Mouse (Mus musculus): ENCODE results near the gene Olfr1424.
"Not testable (repeated sequence)": the region's sequence is repeated elsewhere in the genome, so short reads cannot be mapped to it uniquely, and the experiment has no call there.

Olfr1424 gene

DNA sequence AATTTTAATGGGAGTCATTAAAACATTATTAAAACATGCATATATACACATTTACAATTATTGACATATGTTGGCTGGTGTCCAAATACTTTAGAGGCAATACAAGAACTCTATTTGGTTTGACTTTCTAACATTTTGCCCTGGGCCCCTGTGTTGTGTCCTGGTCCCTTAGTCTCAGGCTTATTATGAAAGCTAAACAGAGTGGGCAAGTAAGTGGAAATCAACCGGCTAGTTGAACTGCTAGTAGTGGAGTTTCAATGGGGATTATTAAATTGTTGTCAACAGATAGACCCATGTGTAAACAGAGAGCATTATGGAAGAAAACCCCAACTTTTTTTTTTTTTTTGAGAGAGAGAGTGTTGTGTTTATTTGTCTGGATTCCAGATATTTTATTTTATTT is at the start of gene Olfr1424:
Gene Olfr1424, minus strand, starts transcription at position 101 of the 400 bp plus-strand sequence.
- CTCF ChIA-PET: not testable (repeated sequence)

GRCm38 (mm10) chr19:12104541-12104940 is 42.1 kb upstream of the Olfr1424 start:
- CTCF ChIA-PET: no interaction called here

DNA sequence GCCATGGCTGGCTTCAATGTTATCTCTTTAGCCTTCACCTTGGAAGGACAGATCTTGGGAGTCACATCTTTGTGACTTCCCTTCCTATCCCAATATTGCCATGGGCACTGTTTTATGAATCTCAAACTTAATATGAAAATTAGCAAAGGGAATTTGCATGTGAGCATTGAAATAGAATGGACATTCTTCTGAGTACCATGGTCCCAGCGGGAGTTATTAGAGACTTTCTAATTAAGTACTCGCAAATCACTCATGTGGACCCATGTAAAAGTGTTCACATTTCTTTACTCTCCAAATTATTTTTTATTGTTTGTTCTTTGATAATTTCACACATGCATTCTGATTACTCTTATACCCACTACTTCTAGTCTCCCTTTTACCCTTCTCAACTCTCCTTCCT is 40.8 kb upstream of the Olfr1424 start, which contains the start of gene Olfr1427:
Gene Olfr1427, minus strand, starts transcription at position 101 of the 400 bp plus-strand sequence.
- CTCF ChIA-PET: no interaction called here

GRCm38 (mm10) chr19:12091913-12092312 is 29.4 kb upstream of the Olfr1424 start, which contains the start of gene Olfr1426:
Olfr1426 (minus strand) TSS chr19:12092013.
- CTCF ChIA-PET: interaction anchor here (0.7 kb wide), 1 partner anchor 648 kb away, joined by 4 read pairs; no protein-coding TSS in a partner anchor

GRCm38 (mm10) chr19:12077631-12078030 is 15.1 kb upstream of the Olfr1424 start, which contains the start of gene Olfr1425:
Olfr1425 (minus strand) TSS chr19:12077731.
- CTCF ChIA-PET: not testable (repeated sequence)

DNA sequence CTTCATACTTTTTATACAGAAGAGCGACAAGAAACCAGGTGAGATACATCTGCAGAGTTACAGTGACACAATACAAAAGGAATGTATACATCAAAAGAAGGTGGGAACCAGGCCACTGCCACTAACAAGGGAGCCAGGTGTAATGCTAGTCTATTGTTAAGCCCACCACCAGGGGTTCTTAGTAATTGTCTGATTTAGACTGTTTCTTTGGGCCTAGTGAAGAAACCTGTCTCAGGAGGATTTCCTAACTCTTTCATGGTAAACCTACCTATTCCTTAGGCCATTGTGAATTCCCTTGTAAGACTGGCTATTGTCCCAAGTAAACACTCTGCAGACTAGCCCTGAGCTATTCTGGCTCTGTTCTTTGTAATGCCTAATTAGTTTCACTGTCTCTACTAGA is 7.1 kb upstream of the Olfr1424 start:
- CTCF ChIA-PET: not testable (repeated sequence)

GRCm38 (mm10) chr19:12067806-12068205 is 5.3 kb upstream of the Olfr1424 start:
- CTCF ChIA-PET: not testable (repeated sequence)

DNA sequence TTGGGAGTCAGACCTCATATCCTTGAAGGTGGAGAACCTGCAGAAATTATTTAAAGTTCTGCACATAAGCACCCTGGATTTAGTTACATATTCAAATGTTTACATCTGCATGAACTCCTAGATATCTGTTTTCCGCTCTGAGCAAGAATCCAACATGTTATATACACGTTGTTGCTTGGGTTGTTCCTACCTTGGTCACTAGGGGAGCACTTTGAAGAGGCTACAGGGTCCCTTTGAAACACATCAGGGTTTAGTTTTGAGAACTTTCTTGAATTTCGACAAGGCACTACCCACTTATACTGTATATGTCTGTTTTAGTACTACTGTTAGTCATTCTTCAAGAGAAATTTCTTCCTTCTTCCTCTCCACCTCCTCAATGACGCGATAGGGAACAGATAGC is 19.3 kb downstream of the Olfr1424 start:
- CTCF ChIA-PET: no interaction called here

DNA sequence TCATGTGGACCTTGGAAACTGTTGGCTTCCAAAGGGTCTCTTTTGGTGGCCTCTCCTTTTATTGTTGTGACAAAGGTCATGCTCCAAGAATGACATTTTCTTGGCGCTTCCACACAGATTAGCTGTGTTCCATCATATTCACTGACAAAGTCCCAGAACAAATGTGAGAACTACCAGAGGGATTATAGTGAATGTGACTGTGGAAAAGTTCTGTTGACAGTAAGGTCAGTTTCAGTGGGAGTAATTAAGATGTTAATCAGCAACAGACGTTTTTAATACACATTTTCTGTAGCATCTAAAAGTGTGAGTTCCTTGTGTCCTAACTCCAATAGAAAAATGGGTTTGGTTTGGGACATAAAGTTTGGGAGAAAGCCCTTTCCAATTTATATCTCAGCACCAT is 21.3 kb downstream of the Olfr1424 start, which contains the start of gene Olfr1423:
Gene Olfr1423, minus strand, starts transcription at position 101 of the 400 bp plus-strand sequence.
- CTCF ChIA-PET: no interaction called here

DNA sequence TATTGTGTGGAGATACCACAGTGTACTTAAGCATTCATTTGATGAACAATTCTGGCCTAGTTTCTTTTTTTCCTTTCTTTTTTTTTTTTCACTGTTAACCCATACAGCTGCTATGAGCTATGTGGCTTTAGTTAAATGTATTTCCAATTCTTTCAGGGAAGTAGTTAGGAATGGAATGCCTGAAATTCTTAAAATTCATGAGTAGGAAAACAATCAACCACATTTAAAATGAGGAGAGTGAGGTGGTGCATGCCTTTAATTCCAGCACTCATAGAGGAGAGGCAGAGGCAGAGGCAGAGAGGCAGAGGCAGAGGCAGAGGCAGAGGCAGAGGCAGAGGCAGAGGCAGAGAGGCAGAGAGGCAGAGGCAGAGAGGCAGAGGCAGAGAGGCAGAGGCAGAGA is 24.8 kb downstream of the Olfr1424 start:
- CTCF ChIA-PET: no interaction called here

GRCm38 (mm10) chr19:12026606-12027005 is 35.9 kb downstream of the Olfr1424 start:
- CTCF ChIA-PET: no interaction called here

DNA sequence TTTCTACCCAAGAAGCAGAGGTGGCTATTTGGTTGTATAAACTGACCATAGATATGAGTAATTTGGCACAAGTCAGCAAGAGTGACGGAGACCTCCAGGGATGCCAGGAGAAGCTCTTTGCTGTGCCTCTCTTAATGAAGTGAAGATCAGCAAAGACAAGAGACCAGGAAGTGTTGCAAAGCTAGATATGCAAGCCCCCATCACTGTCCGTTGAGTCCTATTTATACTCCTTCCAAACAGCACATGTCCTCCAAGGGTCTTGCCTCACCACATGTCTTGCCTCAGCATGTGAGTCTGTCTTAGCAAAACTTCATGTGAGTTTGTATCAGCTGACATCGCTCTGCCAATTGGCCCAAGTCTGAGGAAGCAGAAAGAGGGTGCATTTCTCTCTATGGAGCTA is 37.1 kb downstream of the Olfr1424 start:
- CTCF ChIA-PET: no interaction called here

DNA sequence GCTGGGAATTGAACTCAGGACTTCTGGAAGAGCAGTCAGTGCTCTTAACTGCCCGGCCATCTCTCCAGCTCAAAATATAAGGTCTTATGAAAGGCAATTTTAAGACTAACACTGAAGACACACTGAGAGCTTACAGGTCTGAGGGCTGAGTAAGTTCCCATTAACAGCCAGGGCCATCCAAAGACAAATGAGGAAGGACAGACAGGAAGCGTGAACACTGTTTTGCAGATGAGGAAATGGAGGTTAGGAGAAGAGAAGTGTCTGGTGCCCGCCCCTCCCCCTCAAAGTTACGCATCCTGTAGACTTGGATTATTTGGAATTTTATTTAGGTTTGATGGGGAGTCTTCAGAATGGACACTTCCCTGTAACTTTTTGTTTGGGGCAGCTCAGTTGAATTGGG is 38.3 kb downstream of the Olfr1424 start:
- CTCF ChIA-PET: interaction anchor here (0.6 kb wide), 1 partner anchor 527 kb away, joined by 6 read pairs; no protein-coding TSS in a partner anchor

DNA sequence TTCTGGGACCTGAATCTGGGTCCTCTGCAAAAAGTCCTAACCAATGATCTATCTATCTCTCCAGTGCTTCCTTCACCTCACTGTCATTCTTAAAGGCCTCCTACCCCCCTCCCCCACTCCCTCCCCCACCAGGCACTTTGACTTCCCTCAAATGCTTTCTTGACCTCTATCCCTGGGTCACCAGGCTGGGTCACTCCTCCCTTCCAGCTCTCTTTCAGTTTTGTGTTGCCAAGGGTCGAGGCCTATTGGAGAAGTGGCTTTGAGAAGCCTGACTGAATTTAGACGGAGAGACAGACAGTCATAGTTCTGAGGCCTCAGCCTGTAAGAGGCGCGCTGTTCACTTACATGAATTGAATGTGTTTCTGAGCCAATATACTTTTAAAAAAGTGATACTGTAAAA is 46.3 kb downstream of the Olfr1424 start:
- CTCF ChIA-PET: no interaction called here

DNA sequence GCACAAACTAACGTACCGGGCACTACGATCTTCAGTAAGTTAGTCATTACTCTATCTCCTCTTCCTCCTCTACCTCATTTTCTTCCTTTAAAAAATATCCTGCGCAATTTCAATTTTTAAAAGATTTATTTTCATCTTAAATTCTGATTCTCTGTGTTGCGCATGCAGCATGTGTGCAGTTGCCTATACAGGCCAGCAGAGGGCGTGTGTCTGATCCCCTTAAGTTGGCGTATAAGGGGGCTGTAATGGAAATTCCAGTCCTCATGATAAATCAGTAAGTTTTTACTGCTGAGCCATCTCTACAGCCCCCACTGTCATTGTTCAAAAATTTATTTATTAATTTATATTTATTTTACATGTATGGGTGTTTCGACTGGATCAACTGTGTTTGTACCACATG is 46.8 kb downstream of the Olfr1424 start:
- CTCF ChIA-PET: no interaction called here

DNA sequence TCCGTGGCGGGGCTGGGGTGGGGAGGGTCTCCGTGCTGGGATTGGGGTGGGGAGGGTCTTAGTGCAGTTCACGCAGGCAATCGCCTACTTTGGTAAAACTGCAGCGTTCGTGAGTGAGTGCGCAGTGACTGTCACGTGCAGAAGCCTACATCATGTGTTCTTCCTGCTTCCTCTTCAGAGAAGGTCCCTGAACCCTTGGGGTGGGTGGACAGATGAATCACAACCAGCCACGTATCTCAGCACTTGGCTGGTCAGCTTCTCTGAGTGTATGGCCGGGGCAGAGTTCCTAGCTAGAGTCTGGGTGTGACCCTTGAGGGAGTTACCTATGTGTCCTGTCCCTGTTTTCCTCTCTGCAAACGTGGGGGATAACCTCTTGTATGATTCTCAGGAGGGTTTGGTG is 49.3 kb downstream of the Olfr1424 start:
- CTCF ChIA-PET: no interaction called here

GRCm38 (mm10) chr19:12012615-12013014 is 49.9 kb downstream of the Olfr1424 start:
- CTCF ChIA-PET: interaction anchor here (0.6 kb wide), 1 partner anchor 128 kb away, joined by 6 read pairs; no protein-coding TSS in a partner anchor

DNA sequence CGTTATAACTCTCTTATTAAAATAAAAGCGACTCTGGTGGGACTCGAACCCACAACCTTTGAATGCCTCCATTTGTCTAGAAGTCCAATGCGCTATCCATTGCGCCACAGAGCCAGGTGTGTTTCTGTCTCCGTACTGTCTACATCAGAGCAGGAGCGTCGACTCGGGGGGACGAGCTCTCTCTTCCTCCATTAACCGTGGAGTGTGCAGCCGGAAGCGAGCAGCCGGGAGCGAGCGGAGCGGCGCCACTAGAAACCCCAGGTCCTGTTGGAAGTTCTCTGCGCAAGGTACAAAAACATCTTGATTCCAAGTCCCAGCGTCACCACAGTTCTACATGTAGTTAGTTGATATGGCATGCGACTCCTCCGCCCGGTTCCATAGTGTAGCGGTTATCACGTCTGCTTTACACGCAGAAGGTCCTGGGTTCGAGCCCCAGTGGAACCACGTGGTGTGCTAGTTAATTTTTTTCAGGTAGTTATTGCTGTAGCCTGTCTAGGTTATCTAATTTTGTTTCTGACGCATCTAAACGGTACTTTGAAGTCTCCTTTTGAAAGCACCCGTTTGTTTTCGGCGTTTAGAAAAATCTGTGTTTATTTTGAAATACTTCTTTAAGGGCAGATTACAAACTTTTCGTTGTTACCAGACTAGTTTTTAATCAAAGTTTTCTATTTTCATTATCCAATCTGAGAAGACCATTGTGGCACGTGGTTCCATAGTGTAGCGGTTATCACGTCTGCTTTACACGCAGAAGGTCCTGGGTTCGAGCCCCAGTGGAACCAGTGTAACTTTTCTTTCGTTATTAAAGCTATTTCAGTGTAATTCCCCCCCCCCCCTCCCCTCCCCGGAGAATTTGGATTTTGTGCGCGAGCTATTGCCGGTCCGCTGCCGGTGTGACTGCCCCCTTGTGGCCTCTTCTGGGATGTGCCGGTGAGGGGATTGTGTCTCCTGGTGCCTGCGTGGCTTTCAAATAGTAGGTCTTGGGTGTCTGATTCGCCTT is 50.6 kb downstream of the Olfr1424 start:
- CTCF ChIA-PET: interaction anchor here (0.6 to 0.7 kb wide), 3 partner anchors 41 to 408 kb away, joined by 3 to 9 read pairs (median 6); no protein-coding TSS in a partner anchor

GRCm38 (mm10) chr19:12010916-12011559 is 51.4 kb downstream of the Olfr1424 start:
- CTCF ChIA-PET: interaction anchor here (0.6 to 0.7 kb wide), 2 partner anchors 40 to 409 kb away, joined by 3 to 9 read pairs; no protein-coding TSS in a partner anchor

- CTCF ChIA-PET: interaction anchor here (0.6 kb wide), 1 partner anchor 566 kb away, joined by 8 read pairs; no protein-coding TSS in a partner anchor
Observed at GRCm38 (mm10) chr19:12010281-12010771, 52.2 kb downstream of the Olfr1424 start.

- CTCF ChIA-PET: interaction anchor here (0.6 kb wide), 3 partner anchors 23 to 1057 kb away, joined by 5 to 8 read pairs (median 6); no protein-coding TSS in a partner anchor
Observed at GRCm38 (mm10) chr19:12009501-12010280, 52.8 kb downstream of the Olfr1424 start.

All from spleen, embryonic (tissue).